Mouse (Mus musculus) brain, embryonic 14.5 days (tissue): Measurements from ENCODE around the gene Arhgap44. TPM values are rescaled to one million over a fixed set of nuclear protein-coding genes. Genes with fewer than 3 reads are reported as not detected.
A peak's percentile ranks its signal among the peaks of the same experiment; 100 is the strongest.

Experiments
- DNase-seq: peaks from one replicate; pipeline ENCODE4 v3.0.0-alpha.2; 2011; ENCODE audit warnings: low read depth
- CTCF ChIP-seq: fragments of 200-500 bp; IDR thresholded peaks from 2 replicates; pipeline ENCODE4 v1.5.1; 2012; ENCODE audit warnings: inconsistent platforms, mild to moderate bottlenecking, moderate library complexity, borderline replicate concordance; ENCODE audit not compliant: insufficient read depth, insufficient read length; ENCODE audit errors: extremely low read depth
- POLR2A ChIP-seq: fragments of 200-500 bp; IDR thresholded peaks from 2 replicates; pipeline ENCODE4 v1.6.1; 2012; ENCODE audit warnings: mild to moderate bottlenecking, inconsistent platforms, borderline replicate concordance; ENCODE audit not compliant: poor library complexity, insufficient read depth, insufficient read length, severe bottlenecking; ENCODE audit errors: extremely low read depth
- polyA plus RNA-seq: library from polyadenylated mRNA; depleted of rRNA; stranded (reverse); fragments of >200 nt; gene quantifications from 2 replicates; pipeline ENCODE4 v1.2.3, GENCODE M21; 2012; rRNA removed

Gene Arhgap44
- polyA plus RNA-seq = 7.8 and 12.2 TPM in 2 replicates

DNA sequence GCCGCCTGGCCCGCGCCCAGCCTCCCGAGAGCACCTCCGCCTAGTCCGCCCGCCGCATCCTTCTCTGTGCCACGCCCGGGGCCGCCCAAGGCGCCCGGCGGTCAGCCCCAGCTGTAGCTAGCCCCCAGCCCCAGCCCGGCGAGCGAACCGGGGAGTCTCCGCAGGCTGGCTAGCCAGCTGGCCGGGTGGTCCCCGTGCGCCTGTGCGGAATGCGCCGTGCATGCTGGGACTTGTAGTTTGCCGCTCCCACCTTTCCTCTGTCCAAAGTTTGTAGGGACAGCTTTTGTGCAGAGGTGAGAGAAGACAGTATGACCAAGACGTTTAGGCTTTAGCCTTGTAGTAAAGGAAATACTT is at the start of gene Arhgap44:
Gene Arhgap44, minus strand, starts transcription at position 195 of the 354 bp plus-strand sequence.
- TF ChIP-seq CTCF (no peak), POLR2A (peak; percentile 72; the same call in 1 of the 2 replicates)
- DNase-seq = peak; percentile 85

DNA sequence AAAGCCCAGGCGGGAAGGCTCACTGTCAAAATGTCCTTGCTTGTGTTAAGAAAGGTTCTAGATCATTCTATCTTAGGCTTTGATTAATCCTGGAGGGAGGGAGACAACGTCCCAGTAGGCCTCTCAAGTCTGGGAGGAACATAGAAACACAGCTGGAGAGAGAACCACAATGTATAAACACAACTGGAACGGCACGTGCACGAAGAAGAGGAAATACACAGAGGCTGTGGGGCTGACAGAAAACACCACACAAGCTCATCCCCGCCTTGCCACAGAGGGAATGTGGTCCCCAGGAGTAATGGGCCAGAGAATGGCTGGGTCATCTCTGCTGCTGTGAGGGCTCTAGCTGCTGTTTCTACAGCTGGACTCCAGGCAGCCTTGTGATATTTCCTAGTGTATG is 48.9 kb upstream of the Arhgap44 start:
- no peak for TF ChIP-seq CTCF
- no peak for TF ChIP-seq POLR2A
- no peak for DNase-seq

DNA sequence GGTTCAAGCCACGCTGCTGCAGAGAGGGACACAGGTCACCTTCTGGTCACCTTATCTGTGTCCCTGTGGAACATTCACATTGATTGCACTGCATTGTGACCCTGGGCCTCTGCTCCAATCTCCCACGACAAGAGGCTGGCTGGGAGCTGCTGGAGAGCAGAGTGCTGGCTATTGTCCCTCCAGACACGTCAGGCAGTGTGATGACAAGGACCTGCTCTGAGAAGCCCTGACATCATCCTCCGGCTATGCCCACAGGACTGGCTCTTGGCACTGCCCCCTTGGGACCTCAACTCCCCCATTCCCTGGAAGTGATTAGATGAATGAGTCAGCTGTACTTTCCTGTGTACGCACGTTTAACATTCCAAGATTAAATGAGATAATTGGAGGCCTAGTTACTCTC is 46.7 kb upstream of the Arhgap44 start:
- DNase-seq = no peak
- TF ChIP-seq POLR2A = no peak
- TF ChIP-seq CTCF = no peak

DNA sequence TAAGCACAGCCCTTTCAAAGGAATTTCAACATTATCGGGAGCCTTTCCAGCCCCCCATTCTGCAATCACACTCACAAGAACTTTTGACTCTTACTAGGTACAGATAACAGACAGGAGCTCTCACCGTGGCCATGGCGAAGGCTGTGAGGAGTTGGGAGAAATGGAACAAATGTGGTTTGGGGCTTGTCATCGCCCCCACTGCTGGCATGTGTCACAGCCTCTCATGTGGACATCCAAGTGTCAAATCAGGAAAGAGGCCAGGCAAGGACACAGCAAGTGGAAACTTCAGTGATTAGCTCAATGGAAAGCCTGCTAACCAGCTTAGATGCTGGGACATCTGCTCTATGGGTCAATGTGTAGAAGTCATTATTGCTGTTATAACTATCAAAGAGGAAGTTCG is 42.5 kb upstream of the Arhgap44 start:
- DNase-seq = no peak
- no peak for TF ChIP-seq POLR2A
- no peak for TF ChIP-seq CTCF

GRCm38 (mm10) chr11:65204651-65205050 is 41.9 kb upstream of the Arhgap44 start:
- no peak for TF ChIP-seq POLR2A
- TF ChIP-seq CTCF = no peak
- peak; percentile 36 for DNase-seq

DNA sequence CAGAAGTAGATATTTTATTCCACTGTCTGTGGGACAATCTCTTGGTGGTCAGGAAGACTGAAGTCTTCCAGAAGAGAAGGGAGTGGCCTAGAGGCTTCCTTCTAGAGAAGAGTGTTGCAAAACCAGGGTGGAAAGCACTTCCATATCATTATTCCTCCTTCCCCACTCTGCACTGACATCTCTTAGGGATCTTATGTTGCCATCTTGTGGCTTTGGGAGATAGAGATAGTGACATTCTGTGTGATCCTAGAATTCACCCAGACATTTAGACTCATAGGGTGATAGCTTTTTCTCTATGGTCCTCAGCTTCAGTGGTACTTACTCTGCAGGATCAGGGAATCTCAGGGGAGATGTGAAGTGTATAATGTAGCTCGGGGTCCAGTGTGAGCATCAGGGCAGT is 40.3 kb upstream of the Arhgap44 start:
- DNase-seq = no peak
- TF ChIP-seq POLR2A = no peak
- no peak for TF ChIP-seq CTCF

DNA sequence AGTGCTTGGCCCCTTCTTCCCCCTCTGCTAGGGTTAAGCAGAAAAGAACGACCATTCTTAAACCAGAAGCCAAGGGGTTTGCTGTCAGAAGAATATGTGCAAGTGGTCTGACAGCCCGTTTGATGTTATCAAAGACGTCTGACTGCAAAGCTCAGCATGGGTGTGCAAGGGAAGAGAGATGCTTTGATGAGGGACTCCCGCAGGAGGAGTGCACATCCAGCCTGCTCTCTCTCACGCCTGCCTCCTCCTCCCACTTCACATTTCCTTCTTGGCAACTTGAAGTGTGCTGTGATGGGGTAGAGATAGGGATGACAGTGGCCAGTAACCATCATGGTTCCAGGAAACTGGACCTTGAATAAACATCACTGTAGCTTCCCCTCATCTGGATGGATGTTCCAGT is 39.5 kb upstream of the Arhgap44 start:
- TF ChIP-seq POLR2A (no peak), CTCF (no peak)
- DNase-seq = peak; percentile 56

DNA sequence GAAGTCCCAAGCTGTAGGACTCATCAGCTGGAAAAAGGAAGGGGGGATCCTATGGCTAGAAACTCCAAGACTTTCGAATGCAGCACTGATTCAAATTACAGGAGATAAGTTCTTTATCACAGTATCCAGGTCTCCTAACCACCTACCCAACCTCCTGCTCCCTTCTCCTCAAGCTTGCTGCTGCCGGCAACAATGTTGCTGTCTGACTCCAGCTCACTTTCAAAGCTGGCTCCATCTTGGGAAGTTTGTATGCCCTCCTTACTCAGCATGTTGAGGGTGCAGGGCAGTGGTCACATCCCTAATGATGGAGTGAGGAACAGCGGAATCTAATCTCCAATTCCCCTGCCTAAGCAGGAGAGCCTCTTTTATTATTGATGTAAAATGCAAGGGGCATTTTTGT is 35.3 kb upstream of the Arhgap44 start:
- no peak for DNase-seq
- TF ChIP-seq POLR2A = no peak
- no peak for TF ChIP-seq CTCF

DNA sequence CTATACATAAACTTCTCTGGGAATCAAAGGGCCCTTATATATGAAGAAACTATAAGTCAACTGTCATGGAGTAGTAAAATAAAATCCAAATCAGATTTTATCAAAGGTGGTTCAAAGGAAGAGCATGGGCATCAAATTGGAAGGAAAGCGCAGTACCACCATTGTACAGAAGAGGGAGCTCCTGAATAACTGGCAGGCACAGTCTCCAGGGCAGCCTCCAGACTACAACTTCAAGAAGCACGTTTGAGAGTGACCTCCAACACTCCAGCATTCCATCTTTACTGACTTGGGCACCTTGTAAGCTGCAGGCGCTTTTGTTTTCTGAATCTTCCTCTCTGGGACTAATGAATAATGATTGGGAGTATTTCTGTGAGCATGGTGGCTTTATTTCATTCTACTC is 34.5 kb upstream of the Arhgap44 start:
- DNase-seq = peak; percentile 88
- TF ChIP-seq POLR2A (no peak), CTCF (peak; percentile 87)

DNA sequence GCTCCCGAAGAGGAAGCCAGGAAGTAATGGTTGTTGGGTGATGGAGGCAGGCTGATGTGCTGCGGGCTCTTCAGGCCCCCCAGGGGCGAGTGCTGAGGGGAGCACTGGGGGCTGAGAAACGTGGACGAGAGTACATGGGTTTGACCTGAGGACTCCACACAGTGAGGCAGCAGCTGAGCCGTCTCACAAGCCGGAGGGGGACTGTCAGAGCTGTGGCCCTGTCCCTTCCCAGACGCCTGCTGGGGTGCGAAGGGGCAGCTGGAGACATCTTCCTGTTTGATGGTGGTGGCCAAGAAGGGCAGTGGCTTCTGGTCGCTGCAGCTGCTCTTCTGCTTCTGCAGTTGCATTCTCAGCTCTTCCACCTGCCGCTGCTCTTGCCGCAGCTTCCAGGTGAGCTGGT is 24.2 kb upstream of the Arhgap44 start:
- DNase-seq = no peak
- TF ChIP-seq CTCF (no peak), POLR2A (no peak)

DNA sequence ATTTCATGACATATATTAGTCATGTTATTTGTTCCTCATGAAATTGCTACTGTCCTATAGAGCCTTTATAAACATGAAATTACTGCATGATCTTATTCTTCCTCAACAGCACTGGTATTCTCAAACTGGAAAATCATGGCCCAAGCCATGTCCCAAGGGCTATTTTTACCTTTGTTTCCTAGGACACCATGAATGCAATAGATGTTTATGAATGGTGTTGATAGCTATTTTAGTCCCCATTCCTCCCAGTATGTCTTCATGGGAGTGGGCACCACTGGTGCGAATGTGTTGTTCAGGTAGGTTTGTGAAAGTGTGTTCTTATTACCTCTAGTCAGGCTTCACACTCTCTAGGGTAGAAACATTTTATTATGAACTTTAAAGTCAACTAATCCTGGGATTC is 22.4 kb upstream of the Arhgap44 start:
- no peak for DNase-seq
- TF ChIP-seq CTCF (no peak), POLR2A (no peak)

- no peak for TF ChIP-seq POLR2A
- TF ChIP-seq CTCF = no peak
- DNase-seq = no peak
Measured at GRCm38 (mm10) chr11:65170121-65170750, 7.5 kb upstream of the Arhgap44 start.

DNA sequence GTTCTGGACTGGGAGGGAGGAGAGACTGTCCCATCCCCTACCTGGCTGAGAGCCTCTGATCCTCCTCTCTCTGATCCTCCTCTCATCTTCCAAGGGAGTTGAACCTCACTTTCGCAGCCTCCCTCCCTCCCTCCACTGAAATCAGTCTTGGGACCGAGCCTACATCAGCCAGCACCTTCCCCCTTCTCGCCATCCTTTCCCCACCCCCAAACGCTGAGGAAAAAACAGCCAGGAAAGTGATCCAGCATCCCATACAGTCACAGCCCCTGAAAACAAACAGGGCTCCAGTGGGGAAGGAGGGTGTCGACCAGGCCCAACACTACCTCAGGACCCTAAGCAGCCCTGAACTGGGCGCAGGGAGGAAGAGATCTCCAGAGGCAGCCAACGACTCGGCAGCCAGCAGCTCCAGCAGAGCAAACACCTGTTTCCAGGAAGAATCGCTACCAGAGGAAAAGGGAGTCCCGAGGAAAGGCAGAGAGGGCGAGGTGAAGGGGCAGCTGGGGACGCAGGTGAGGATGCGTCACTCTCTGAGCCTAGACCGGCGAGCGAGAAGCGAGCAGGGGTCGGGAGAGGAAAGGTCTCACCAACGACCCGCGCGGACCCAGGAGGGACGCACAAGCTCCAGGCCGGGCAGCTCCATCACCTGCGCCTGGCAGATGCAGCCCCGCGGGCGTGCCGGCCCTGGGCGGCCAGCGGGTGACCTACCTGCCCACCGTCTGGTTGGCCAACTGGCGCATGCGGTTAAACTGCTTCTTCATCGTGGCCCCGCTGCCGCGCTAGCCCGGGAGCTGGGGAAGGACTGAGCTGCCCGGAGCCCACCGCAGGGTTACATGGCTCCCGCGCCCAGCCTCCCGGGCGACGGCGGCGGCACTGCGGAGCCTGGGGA is 637 bp downstream of the Arhgap44 start:
- no peak for DNase-seq
- TF ChIP-seq CTCF = no peak
- no peak for TF ChIP-seq POLR2A
